Mouse (Mus musculus) cerebellum, adult 2 months (tissue): Measurements from ENCODE around the gene Gm47189. TPM values are rescaled to one million over a fixed set of nuclear protein-coding genes. Genes with fewer than 3 reads are reported as not detected.
"Not testable (repeated sequence)": the region's sequence is repeated elsewhere in the genome, so short reads cannot be mapped to it uniquely, and the experiment has no call there.

ENCODE experiments used
- DNase-seq, 2 experiments: peaks; one replicate each; pipeline ENCODE4 v3.0.0; 2021
- H3K27ac ChIP-seq: fragments of 200-500 bp; 2 replicates; pipeline ENCODE4 v1.5.1; 2012; ENCODE audit warnings: low read length, control low read depth, inconsistent platforms; ENCODE audit not compliant: insufficient read depth
- H3K27me3 ChIP-seq: fragments of 200-500 bp; 2 replicates; pipeline ENCODE4 v1.6.1; 2012; ENCODE audit warnings: inconsistent platforms, mild to moderate bottlenecking, low read length, moderate library complexity; ENCODE audit not compliant: control insufficient read depth, insufficient read depth
- H3K4me1 ChIP-seq: fragments of 200-500 bp; 2 replicates; pipeline ENCODE4 v1.6.1; 2011; ENCODE audit warnings: low read length; ENCODE audit not compliant: control insufficient read depth, insufficient read depth
- H3K4me3 ChIP-seq: fragments of 200-500 bp; replicated peaks from 2 replicates; pipeline ENCODE3; 2011; ENCODE audit warnings: mild to moderate bottlenecking, low read depth, low read length, control low read depth; ENCODE audit not compliant: insufficient read depth
- WGBS: fragments of 180-500 bp; shearing (Covaris S2); methylation state at CpG from one replicate; pipeline ENCODE4 v1.1.7; 2018; 5-methylcytosine and 5-hydroxymethylcytosine counted together
- polyA plus RNA-seq: library from polyadenylated mRNA; depleted of rRNA; stranded (reverse); fragments of >200 nt; gene quantifications from 2 replicates; pipeline ENCODE4 v1.2.3, GENCODE M21; 2012; rRNA removed

Gm47189 gene
- polyA plus RNA-seq = not detected in 2 replicates

DNA sequence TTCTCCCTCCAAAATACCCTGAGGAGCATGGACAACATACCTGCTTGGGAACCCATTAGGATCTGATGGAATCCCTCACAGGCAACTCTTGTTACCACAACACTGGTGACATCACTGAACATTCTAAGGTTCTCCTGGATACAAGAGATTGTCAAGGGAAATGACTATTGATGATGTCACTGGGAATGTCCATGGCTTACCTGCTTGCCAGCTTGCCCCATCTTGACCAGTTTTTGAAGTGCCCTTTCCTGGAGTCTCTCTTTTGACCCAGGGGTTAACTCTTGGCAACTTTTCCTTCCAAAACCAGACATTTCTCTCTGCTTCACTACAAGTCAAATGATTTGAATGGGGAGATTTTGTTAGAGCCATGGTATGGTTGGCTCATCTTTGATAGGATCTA is at the start of gene Gm47189:
Gm47189 (minus strand) TSS at position 101 of the 400 bp plus-strand sequence.
- DNase-seq, H3K4me3 ChIP-seq, H3K4me1 ChIP-seq, H3K27me3 ChIP-seq, H3K27ac ChIP-seq: not testable (repeated sequence)

DNA sequence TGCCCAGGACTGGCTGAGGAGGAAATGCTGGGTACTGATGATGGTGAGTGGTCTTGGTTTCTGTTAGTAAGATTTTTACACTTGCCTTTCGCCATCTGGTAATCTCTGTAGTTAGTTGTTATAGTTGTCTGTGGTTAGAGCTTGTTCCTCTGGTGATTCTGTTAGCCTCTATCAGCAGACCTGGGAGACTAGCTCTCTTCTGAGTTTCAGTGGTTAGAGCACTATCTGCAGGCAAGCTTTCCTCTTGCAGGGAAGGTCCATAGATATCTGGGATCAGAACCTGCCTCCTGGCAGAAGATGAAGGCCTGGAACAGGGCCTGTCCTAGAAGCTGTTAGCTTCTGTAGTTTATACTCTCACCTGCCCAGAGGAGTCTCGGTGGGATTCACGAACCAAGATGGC is 16.3 kb downstream of the Gm47189 start:
- peak; percentile 1 for DNase-seq

DNA sequence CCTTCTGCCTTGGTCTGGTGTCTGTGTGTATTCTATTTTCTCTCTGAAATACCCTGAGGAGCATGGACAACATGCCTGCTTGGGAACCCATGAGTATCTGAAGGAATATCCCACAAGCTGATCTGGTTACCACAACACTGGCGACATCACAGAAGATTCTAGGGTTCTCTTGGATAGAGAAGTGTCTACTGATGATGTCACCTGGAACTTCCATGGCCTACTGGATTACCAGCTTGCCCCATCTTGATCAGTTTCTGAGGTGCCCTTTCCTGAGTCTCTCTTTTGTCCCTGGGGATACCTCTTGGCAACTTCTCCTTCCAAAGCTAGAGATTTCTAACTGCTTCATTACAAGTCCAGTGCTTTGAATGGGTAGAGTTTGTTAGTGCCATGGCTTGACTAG is 21.7 kb downstream of the Gm47189 start, which contains the start of gene Gm7929:
Gm7929 (minus strand) TSS at position 101 of the 400 bp plus-strand sequence.
- H3K27ac ChIP-seq, H3K27me3 ChIP-seq, DNase-seq, H3K4me3 ChIP-seq, H3K4me1 ChIP-seq: not testable (repeated sequence)
- 93% methylated on average over 1 of the region's 1 CpGs for WGBS

More for the DNA sequence above, 16.3 kb downstream of the Gm47189 start:
- H3K4me1 ChIP-seq, H3K27ac ChIP-seq, H3K4me3 ChIP-seq, H3K27me3 ChIP-seq: not testable (repeated sequence)
- whole genome bisulfite sequencing = 83% methylated on average over 3 of the region's 3 CpGs

DNA sequence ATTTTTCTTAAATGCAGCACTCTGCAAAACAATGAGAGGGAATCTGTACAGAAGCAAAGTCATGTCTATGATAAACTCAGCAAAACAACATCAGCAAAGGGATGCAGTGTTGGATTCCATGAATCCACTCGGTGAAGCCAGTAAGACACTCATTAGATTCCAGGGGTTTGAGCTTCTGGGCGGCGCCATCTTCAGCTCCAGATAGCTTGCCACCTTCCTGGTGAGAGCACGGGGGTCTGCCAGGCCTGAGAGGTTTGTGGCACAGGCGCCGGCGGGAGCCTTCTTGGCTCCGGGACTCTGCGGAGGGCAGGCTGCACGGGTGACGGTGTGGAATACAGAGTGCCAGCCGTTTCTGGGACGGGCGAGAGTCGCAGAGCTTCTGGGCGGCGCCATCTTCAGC is 48.8 kb downstream of the Gm47189 start:
- not testable (repeated sequence) for DNase-seq, H3K4me3 ChIP-seq, H3K4me1 ChIP-seq, H3K27ac ChIP-seq, H3K27me3 ChIP-seq
- 74% methylated on average over 17 of the region's 17 CpGs for WGBS

DNA sequence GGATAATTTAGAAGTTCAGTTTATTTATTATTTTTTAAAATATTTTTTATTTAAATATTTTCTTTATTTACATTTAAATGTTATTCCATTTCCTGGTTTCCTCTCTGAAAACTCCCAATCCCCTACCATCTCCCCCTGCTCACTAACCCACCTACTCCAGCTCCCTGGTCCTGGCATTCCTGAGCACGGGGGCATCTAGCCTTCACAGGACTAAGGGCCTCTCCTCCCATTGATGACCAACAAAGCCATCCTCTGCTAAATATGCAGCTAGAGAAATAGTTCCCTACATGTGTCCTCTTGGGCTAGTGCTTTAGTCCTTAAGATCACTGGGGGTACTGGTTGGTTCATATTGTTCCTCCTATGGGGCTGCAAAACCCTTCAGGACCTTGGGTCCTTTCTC is 55.1 kb downstream of the Gm47189 start:
- not testable (repeated sequence) for H3K27me3 ChIP-seq, DNase-seq
- 83% methylated on average over 1 of the region's 1 CpGs for WGBS

More for the DNA sequence above, 55.1 kb downstream of the Gm47189 start:
- H3K27ac ChIP-seq, H3K4me3 ChIP-seq, H3K4me1 ChIP-seq: not testable (repeated sequence)

Other genes starting within 250 kb of the Gm47189 start
- gene Gm7970, start 216.9 kb downstream of the Gm47189 start, polyA plus RNA-seq = not detected in 2 replicates
- not detected in 2 replicates for gene 1700049E17Rik2, start 199.2 kb downstream of the Gm47189 start, polyA plus RNA-seq
- not detected in 2 replicates for gene Gm3072, start 147.8 kb downstream of the Gm47189 start, polyA plus RNA-seq
- gene Gm3676, start 126.0 kb downstream of the Gm47189 start, polyA plus RNA-seq = not detected in 2 replicates
- not detected in 2 replicates for gene Gm8068, start 70.6 kb downstream of the Gm47189 start, polyA plus RNA-seq
- not detected in 2 replicates for gene Gm7929, start 21.8 kb downstream of the Gm47189 start, polyA plus RNA-seq
- gene Gm7980, start 134.8 kb upstream of the Gm47189 start, polyA plus RNA-seq = not detected in 2 replicates
- not detected in 2 replicates for gene 1700049E17Rik1, start 152.5 kb upstream of the Gm47189 start, polyA plus RNA-seq
- not detected in 2 replicates for gene 1700024B05Rik, start 171.6 kb upstream of the Gm47189 start, polyA plus RNA-seq
- gene Gm6401, start 195.5 kb upstream of the Gm47189 start, polyA plus RNA-seq = not detected in 2 replicates
- gene Gm3543, start 210.9 kb upstream of the Gm47189 start, polyA plus RNA-seq = not detected in 2 replicates